Mouse (Mus musculus) kidney, adult 18-20 months (tissue): Measurements from ENCODE around the gene Cabin1.

Experiments
- DNase-seq: peaks from one replicate; pipeline ENCODE4 v3.0.0; 2021

The Cabin1 gene

GRCm38 (mm10) chr10:75766856-75767255 is 2.7 kb upstream of the Cabin1 start:
- DNase-seq = peak; percentile 51

- peak; percentile 70 for DNase-seq
Measured at GRCm38 (mm10) chr10:75764519-75765473, 655 bp upstream of the Cabin1 start.

GRCm38 (mm10) chr10:75762413-75762812 is 1.7 kb downstream of the Cabin1 start:
- DNase-seq = no peak

GRCm38 (mm10) chr10:75760311-75760710 is 3.8 kb downstream of the Cabin1 start:
- no peak for DNase-seq

GRCm38 (mm10) chr10:75756719-75757118 is 7.4 kb downstream of the Cabin1 start:
- no peak for DNase-seq

GRCm38 (mm10) chr10:75744017-75744416 is 20.1 kb downstream of the Cabin1 start:
- DNase-seq = peak; percentile 85

GRCm38 (mm10) chr10:75743369-75743768 is 20.8 kb downstream of the Cabin1 start:
- no peak for DNase-seq

- no peak for DNase-seq
Measured at GRCm38 (mm10) chr10:75740866-75741265, 23.3 kb downstream of the Cabin1 start.

GRCm38 (mm10) chr10:75725449-75725848 is 38.7 kb downstream of the Cabin1 start:
- DNase-seq = no peak

- no peak for DNase-seq
Measured at GRCm38 (mm10) chr10:75720215-75720614, 43.9 kb downstream of the Cabin1 start.

- no peak for DNase-seq
Measured at GRCm38 (mm10) chr10:75714795-75715194, 49.3 kb downstream of the Cabin1 start.

- DNase-seq = no peak
Measured at GRCm38 (mm10) chr10:75713026-75713425, 51.1 kb downstream of the Cabin1 start.

- no peak for DNase-seq
Measured at GRCm38 (mm10) chr10:75710210-75710609, 53.9 kb downstream of the Cabin1 start.

- DNase-seq = peak; percentile 37
Measured at GRCm38 (mm10) chr10:75709261-75709660, 54.9 kb downstream of the Cabin1 start.

- DNase-seq = peak; percentile 36
Measured at GRCm38 (mm10) chr10:75708633-75708992, 55.5 kb downstream of the Cabin1 start.

- DNase-seq = no peak
Measured at GRCm38 (mm10) chr10:75707901-75708632, 56.1 kb downstream of the Cabin1 start.

- DNase-seq = no peak
Measured at GRCm38 (mm10) chr10:75706632-75707216, 57.4 kb downstream of the Cabin1 start.

- DNase-seq = no peak
Measured at GRCm38 (mm10) chr10:75705681-75706400, 58.3 kb downstream of the Cabin1 start.

GRCm38 (mm10) chr10:75704212-75705185 is 59.6 kb downstream of the Cabin1 start:
- DNase-seq = peak; percentile 54

- DNase-seq = no peak
Measured at GRCm38 (mm10) chr10:75703504-75703903, 60.6 kb downstream of the Cabin1 start.

- no peak for DNase-seq
Measured at GRCm38 (mm10) chr10:75702494-75702893, 61.6 kb downstream of the Cabin1 start.

GRCm38 (mm10) chr10:75701280-75701679 is 62.9 kb downstream of the Cabin1 start:
- no peak for DNase-seq
